Mouse (Mus musculus) adrenal gland, postnatal 25 days (tissue): ENCODE data around the gene C2cd4d. TPM values are rescaled to one million over a fixed set of nuclear protein-coding genes. Genes with fewer than 3 reads are reported as not detected.

ENCODE experiments used
- DNase-seq: peaks from one replicate; pipeline ENCODE4 v3.0.0; 2021; ENCODE audit warnings: mixed read lengths
- long read RNA-seq: library from polyadenylated mRNA; stranded (forward); transcript quantifications from one replicate; pipeline ENCODE4 v2.0.0, GENCODE M21; 2021
- total RNA-seq: library from RNA; stranded (reverse); gene quantifications from 2 replicates; pipeline ENCODE4 v1.2.3, GENCODE M21; 2021

Gene C2cd4d
- 0.49 TPM in 1 of 2 replicates, not detected in the other for total RNA-seq
- long read RNA-seq, partial matches to known transcripts, result 4 of 4 reads
- long read RNA-seq, other reads (novel, unspliced or antisense), result 0 of 4 reads

GRCm38 (mm10) chr3:94362138-94362537 is at the start of gene C2cd4d:
C2cd4d (plus strand) TSS chr3:94362438.
- DNase-seq, result no peak

GRCm38 (mm10) chr3:94328681-94329080 is 33.6 kb upstream of the C2cd4d start:
- no peak for DNase-seq

- DNase-seq, result no peak
Measured at GRCm38 (mm10) chr3:94334442-94334841, 27.8 kb upstream of the C2cd4d start.

GRCm38 (mm10) chr3:94338522-94338921 is 23.7 kb upstream of the C2cd4d start:
- DNase-seq, result no peak

GRCm38 (mm10) chr3:94341959-94342422 is 20.2 kb upstream of the C2cd4d start, which contains the start of gene Them5:
Them5 (plus strand) TSS chr3:94342099.
- DNase-seq, result no peak

GRCm38 (mm10) chr3:94342552-94342951 is 19.7 kb upstream of the C2cd4d start:
- no peak for DNase-seq

- DNase-seq, result no peak
Measured at GRCm38 (mm10) chr3:94344182-94344581, 18.1 kb upstream of the C2cd4d start.

- no peak for DNase-seq
Measured at GRCm38 (mm10) chr3:94344897-94345296, 17.3 kb upstream of the C2cd4d start.

- DNase-seq, result no peak
Measured at GRCm38 (mm10) chr3:94348146-94348545, 14.1 kb upstream of the C2cd4d start.

- DNase-seq, result peak; percentile 46
Measured at GRCm38 (mm10) chr3:94360812-94361211, 1.4 kb upstream of the C2cd4d start.

GRCm38 (mm10) chr3:94363291-94364153 is 1.3 kb downstream of the C2cd4d start:
- DNase-seq, result peak; percentile 72

- DNase-seq, result no peak
Measured at GRCm38 (mm10) chr3:94364154-94364526, 1.9 kb downstream of the C2cd4d start.

GRCm38 (mm10) chr3:94366761-94367160 is 4.5 kb downstream of the C2cd4d start:
- peak; percentile 70 for DNase-seq

GRCm38 (mm10) chr3:94367511-94367910 is 5.3 kb downstream of the C2cd4d start:
- no peak for DNase-seq

- no peak for DNase-seq
Measured at GRCm38 (mm10) chr3:94368631-94369030, 6.4 kb downstream of the C2cd4d start.

GRCm38 (mm10) chr3:94369709-94370108 is 7.5 kb downstream of the C2cd4d start:
- DNase-seq, result no peak

- DNase-seq, result peak; percentile 94
Measured at GRCm38 (mm10) chr3:94371637-94372036, 9.4 kb downstream of the C2cd4d start.

- no peak for DNase-seq
Measured at GRCm38 (mm10) chr3:94372038-94372437, 9.8 kb downstream of the C2cd4d start.

GRCm38 (mm10) chr3:94372641-94373040 is 10.4 kb downstream of the C2cd4d start, which contains the start of gene Rorc:
Rorc (plus strand) TSS chr3:94372794.
- DNase-seq, result peak; percentile 62

GRCm38 (mm10) chr3:94373090-94373489 is 10.9 kb downstream of the C2cd4d start:
- no peak for DNase-seq

- DNase-seq, result peak; percentile 59
Measured at GRCm38 (mm10) chr3:94373597-94374011, 11.4 kb downstream of the C2cd4d start.

GRCm38 (mm10) chr3:94374636-94375035 is 12.4 kb downstream of the C2cd4d start:
- DNase-seq, result no peak

GRCm38 (mm10) chr3:94375146-94375545 is 12.9 kb downstream of the C2cd4d start:
- no peak for DNase-seq

- no peak for DNase-seq
Measured at GRCm38 (mm10) chr3:94375861-94376260, 13.6 kb downstream of the C2cd4d start.
